ENCODE assay signal across 9 mouse cellular contexts in genomic region chr5:137877860-137878259, GRCm38 (mm10). TPM values are rescaled to one million over a fixed set of nuclear protein-coding genes. Genes with fewer than 3 reads are reported as not detected.
DNase-seq lines count a peak whose midpoint lies in the region; TF ChIP-seq lines count a peak whose summit lies in the region.
"Had no signal": no experiment of that assay in that cellular context is flagged by ENCODE, and none has a peak within 500 bp of the region (broad histone marks: within the 10 kb centered on the region; RNA-seq: fewer than 3 reads in every experiment).

No protein-coding gene starts in this region.

- TF ChIP-seq CTCF in left cerebral cortex, adult 2 months (IDR thresholded peaks at IDR 0.05) = peak; percentile 42

- no peak overlapping the region for H3K27ac ChIP-seq in left cerebral cortex, adult 2 months

- intact Hi-C loops in left cerebral cortex, adult 2 months (cut with DNase I) = loop anchor here (1.0 kb wide), 1 partner anchor 91 kb away; the partner anchor contains the start of genes Mepce and Zcwpw1

- DNase-seq in cerebellum, postnatal 14 days = peak; percentile 9 to 12
- no peak for DNase-seq in cerebellum, adult 11-12 months
- no peak for DNase-seq in left cerebral cortex, adult 2 months (ENCODE audit: extremely low spot score in 1 of 2, low spot score in 2 of 2)
- DNase-seq in left cerebral cortex, adult 11 months (ENCODE audit: low spot score) = no peak
- DNase-seq in Muller cell, postnatal 12 days (ENCODE audit: inconsistent ontology term) = peak; percentile 12
- DNase-seq in kidney, postnatal 14 days = peak; percentile 44
- peak; percentile 33 to 34 for DNase-seq in thymus, postnatal 36 days
- DNase-seq in gastrocnemius, adult 8-10 months (ENCODE audit: low spot score in 2 of 2) = no peak

- no peak overlapping the region for H3K4me3 ChIP-seq in left cerebral cortex, adult 2 months

RNA-seq across cellular contexts. Expression of gene Pilrb2, which starts 6.2 kb away (rescaled TPM):
- total RNA-seq in left cerebral cortex, adult 2 months (2021) = not detected
- total RNA-seq in gastrocnemius, adult 8-10 months (2022) = not detected
- total RNA-seq: ES-E14 had no signal

RNA-seq across cellular contexts. Expression of gene Pilrb1, which starts 20.0 kb away (rescaled TPM):
- not detected for total RNA-seq in left cerebral cortex, adult 2 months (2021)
- total RNA-seq in gastrocnemius, adult 8-10 months (2022) = under 1 TPM in 1 of 4 experiments, not detected in 3; 0.79 TPM
- total RNA-seq: ES-E14 had no signal

RNA-seq across cellular contexts. Expression of gene Pilra, which starts 41.8 kb away (rescaled TPM):
- 1 to 10 TPM in 1 of 2 experiments, under 1 TPM in 1; 0.54 to 1.3 TPM for total RNA-seq in left cerebral cortex, adult 2 months (2021)
- total RNA-seq in gastrocnemius, adult 8-10 months (2022) = under 1 TPM in 1 of 4 experiments, not detected in 3; 0.21 TPM

RNA-seq across cellular contexts. Expression of gene Cyp3a13, which starts 43.6 kb away (rescaled TPM):
- under 1 TPM in 1 of 2 experiments, not detected in 1; 0.14 TPM for total RNA-seq in left cerebral cortex, adult 2 months (2021)
- total RNA-seq in gastrocnemius, adult 8-10 months (2022) = under 1 TPM in 2 of 4 experiments, not detected in 2; 0.07 to 0.11 TPM

Comparison
In these comparisons a context has a peak if more than half of its experiments do, and no peak if none do; other contexts are left out.
1. DNase-seq: peak in cerebellum, postnatal 14 days (2 of 2), Muller cell, postnatal 12 days (single experiment), kidney, postnatal 14 days (single experiment) and thymus, postnatal 36 days (2 of 2); none in cerebellum, adult 11-12 months (single experiment), left cerebral cortex, adult 2 months (0 of 2), left cerebral cortex, adult 11 months (single experiment) and gastrocnemius, adult 8-10 months (0 of 2).